Mouse (Mus musculus): ENCODE measurements at regions not wholly inside any gene's neighbourhood (a gene's known extent, or its start where the extent isn't known, plus 50 kb on each side); places are given as distances from the start of the nearest gene placed in this dataset.

DNA sequence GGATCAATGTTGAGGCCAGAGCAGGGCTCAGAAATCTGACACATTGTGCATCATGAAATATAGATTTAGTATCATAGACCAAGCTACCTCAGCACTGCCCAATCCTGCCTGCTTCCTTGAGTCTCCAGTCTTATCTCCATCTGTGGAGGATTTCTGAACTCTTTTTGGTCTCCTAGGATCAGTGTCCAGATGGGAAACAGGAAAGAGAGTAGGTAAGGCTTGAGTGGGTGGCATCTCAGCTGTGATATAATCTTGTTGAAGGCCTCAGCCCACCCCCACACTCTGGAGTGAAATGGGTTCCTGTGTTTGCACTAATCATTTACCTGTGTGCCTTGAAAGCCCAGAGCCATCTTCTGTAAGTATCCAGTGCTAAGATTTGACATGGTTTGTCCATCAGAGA, 74.3 kb upstream of the Aff3 start:
- no peak overlapping the region for H3K9ac ChIP-seq
- H3K4me1 ChIP-seq (ENCODE audit: insufficient read depth) = no peaks in the 10 kb centered on the region
- no peak overlapping the region for H3K4me3 ChIP-seq (ENCODE audit: low read depth, low read length)
- no peaks in the 10 kb centered on the region for H3K27me3 ChIP-seq (ENCODE audit: insufficient read depth, low read length)
- H3K27ac ChIP-seq (ENCODE audit: low read depth, low read length) = no peak overlapping the region
- TF ChIP-seq CTCF (IDR thresholded peaks at IDR 0.05; ENCODE audit: low read depth) = no peak
- H3K4me2 ChIP-seq (ENCODE audit: low read depth) = no peak overlapping the region
- H3K36me3 ChIP-seq (ENCODE audit: insufficient read depth) = no peaks in the 10 kb centered on the region
- no peaks in the 10 kb centered on the region for H3K9me3 ChIP-seq (ENCODE audit: low read length)
- ATAC-seq = no peak
- DNase-seq = no peak

DNA sequence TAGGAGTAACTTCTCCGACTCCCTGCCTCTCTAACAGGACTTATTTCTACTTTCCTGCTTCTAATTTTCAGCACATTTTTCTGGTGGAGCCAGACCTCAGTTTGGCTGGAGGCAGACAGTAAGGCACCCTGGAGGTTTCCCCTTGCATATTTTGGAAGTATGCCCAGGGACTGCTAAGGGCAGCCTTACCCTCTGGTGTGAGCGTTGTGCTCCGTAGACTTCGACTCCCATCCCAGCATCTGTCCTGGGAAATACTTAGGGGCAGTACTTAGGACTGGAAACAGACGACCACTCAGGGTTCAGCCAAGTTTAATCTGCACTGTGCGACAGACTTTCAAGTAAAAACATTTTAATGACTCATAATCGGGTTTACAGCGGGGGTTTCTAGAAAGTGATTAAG, 71.0 kb upstream of the Aff3 start:
- DNase-seq (no peak), ATAC-seq (no peak)
- WGBS = 76% methylated on average over 8 of the region's 8 CpGs
- Histone ChIP-seq H3K4me1 (ENCODE audit: insufficient read depth) (0 out of 2 replicates have a peak, but pooled peaks cover 1% of the 10 kb centered on the region), H3K27me3 (ENCODE audit: insufficient read depth, low read length) (no peaks in the 10 kb centered on the region), H3K4me3 (ENCODE audit: low read depth, low read length) (no peak overlapping the region), H3K36me3 (ENCODE audit: insufficient read depth) (no peaks in the 10 kb centered on the region), H3K4me2 (ENCODE audit: low read depth) (no peak overlapping the region), H3K9me3 (ENCODE audit: low read length) (no peaks in the 10 kb centered on the region), H3K27ac (ENCODE audit: low read depth, low read length) (no peak overlapping the region), H3K9ac (no peak overlapping the region)
- TF ChIP-seq CTCF (IDR thresholded peaks at IDR 0.05; ENCODE audit: low read depth) = no peak

DNA sequence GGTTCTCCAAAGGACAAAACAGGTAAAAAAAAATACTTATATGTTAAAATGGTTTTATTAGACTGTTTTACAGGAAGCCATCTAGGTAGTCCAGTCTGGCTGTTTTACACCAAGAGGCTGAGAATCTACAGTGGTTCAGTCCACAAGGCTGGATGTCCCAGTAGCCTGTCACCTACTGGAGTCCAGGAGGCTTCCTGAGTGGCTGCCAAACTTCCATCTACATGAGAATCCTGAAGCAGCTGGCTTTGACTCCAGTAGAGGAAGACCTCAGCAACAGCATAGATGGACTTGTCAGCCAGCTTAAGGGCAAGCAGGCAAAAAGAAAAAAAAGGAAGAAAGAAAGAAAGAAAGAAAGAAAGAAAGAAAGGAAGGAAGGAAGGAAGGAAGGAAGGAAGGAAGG, 68.4 kb upstream of the Aff3 start:
- Histone ChIP-seq H3K27me3 (ENCODE audit: insufficient read depth, low read length) (no peaks in the 10 kb centered on the region), H3K4me2 (ENCODE audit: low read depth) (no peak overlapping the region), H3K36me3 (ENCODE audit: insufficient read depth) (no peaks in the 10 kb centered on the region), H3K4me1 (ENCODE audit: insufficient read depth) (peaks cover 16% of the 10 kb centered on the region; the same call in 1 of the 2 replicates), H3K4me3 (ENCODE audit: low read depth, low read length) (no peak overlapping the region), H3K27ac (ENCODE audit: low read depth, low read length) (no peak overlapping the region), H3K9me3 (ENCODE audit: low read length) (no peaks in the 10 kb centered on the region), H3K9ac (no peak overlapping the region)
- TF ChIP-seq CTCF (IDR thresholded peaks at IDR 0.05; ENCODE audit: low read depth) = no peak
- ATAC-seq = no peak
- DNase-seq = no peak

DNA sequence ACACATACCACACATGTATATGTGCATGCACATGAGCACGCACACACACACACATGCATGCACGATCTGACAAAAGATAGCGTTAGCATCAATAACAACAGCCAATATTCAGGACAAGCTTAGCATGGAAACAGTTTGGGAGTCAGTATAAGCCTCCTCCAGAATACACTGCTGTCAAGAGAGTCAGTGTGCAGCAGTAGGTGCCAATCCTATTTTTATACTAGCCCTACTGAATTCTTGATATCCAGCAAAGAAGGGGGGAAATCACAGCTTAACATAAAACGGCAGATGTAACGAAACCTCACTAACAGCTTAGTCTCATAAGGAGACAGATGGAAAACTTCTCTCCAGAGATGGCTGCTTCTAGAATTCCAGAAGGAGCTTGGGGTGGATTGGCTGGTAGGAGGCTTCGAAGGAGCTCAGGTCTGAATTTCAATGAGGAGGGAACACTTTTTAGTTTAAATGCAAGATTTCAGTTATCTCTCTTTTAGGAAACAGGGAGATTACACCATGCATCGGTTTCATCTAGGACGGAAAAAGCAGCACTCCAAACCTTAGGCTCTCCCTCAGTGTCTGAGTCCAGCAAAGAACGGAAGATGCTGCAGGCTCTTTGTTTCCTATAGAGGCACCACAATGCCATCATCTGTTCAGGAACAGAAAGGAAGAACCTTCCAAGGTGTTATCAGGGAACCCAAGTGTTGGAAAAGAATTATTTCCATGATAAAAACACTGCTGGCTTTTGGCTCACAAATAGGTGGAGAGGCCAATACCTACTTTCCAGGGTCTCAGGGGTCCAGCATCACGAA, 65.4 kb upstream of the Aff3 start:
- peak overlapping the region; percentile 79 for H3K27ac ChIP-seq (ENCODE audit: low read depth, low read length)
- 61% methylated on average over 10 of the region's 10 CpGs for whole genome bisulfite sequencing
- H3K27me3 ChIP-seq (ENCODE audit: insufficient read depth, low read length) = no peaks in the 10 kb centered on the region
- H3K4me3 ChIP-seq (ENCODE audit: low read depth, low read length) = no peak overlapping the region
- H3K36me3 ChIP-seq (ENCODE audit: insufficient read depth) = no peaks in the 10 kb centered on the region
- ATAC-seq (peak; percentile 86), DNase-seq (peak; percentile 76)
- no peaks in the 10 kb centered on the region for H3K9me3 ChIP-seq (ENCODE audit: low read length)
- 0 out of 2 replicates have a peak, but pooled peaks have one; percentile 3 for TF ChIP-seq CTCF (IDR thresholded peaks at IDR 0.05; ENCODE audit: low read depth)
- peaks cover 16% of the 10 kb centered on the region; the same call in 1 of the 2 replicates for H3K4me1 ChIP-seq (ENCODE audit: insufficient read depth)
- no peak overlapping the region for H3K9ac ChIP-seq
- H3K4me2 ChIP-seq (ENCODE audit: low read depth) = no peak overlapping the region

DNA sequence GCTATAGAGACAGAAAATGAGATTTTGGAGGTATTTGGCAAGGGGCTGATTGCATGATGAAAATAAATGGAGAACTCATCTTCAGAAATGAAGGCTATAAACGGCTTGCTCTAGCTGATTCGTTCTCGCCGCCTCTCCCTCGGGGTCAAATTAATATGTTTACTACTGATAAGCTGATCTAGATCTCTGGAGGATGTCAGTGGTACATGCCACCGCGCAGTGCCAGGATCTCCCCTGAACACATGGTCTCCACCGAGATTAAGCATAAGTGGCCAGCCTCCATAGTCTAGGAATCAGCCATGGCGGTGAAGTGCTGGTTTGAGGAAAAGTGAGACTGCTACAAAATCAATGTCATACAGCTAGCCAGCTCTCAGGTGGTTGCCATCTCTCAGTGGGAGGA, 61.0 kb upstream of the Aff3 start:
- ATAC-seq (no peak), DNase-seq (no peak)
- WGBS = 82% methylated on average over 9 of the region's 9 CpGs

DNA sequence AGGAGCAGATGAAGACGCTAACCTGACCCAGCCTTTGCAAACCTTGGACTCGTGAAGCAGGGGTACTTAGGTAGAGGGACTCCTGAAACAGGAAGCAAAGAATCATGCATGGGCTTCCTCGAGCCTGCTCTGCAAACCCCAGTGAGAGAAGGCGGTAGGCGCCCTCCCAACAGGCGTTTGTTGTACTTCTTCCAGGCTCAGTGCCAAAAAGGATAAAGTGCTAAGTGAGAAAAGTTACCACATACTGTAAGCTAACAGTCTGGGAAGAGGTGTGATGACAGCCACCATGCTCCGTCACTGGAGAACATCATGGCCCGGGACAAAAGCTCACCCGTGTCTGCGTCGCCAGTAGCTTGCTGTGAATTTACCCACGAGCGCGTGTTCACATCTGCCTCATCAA, 59.9 kb upstream of the Aff3 start:
- ATAC-seq = no peak
- H3K36me3 ChIP-seq (ENCODE audit: insufficient read depth) = no peaks in the 10 kb centered on the region
- 82% methylated on average over 14 of the region's 14 CpGs for WGBS

More for the DNA sequence above, 61.0 kb upstream of the Aff3 start:
- no peak overlapping the region for H3K4me3 ChIP-seq (ENCODE audit: low read depth, low read length)
- no peak overlapping the region for H3K27ac ChIP-seq (ENCODE audit: low read depth, low read length)
- no peaks in the 10 kb centered on the region for H3K27me3 ChIP-seq (ENCODE audit: insufficient read depth, low read length)
- H3K36me3 ChIP-seq (ENCODE audit: insufficient read depth) = no peaks in the 10 kb centered on the region
- no peak overlapping the region for H3K9ac ChIP-seq
- no peak overlapping the region for H3K4me2 ChIP-seq (ENCODE audit: low read depth)
- peaks cover 15% of the 10 kb centered on the region; the same call in 1 of the 2 replicates for H3K4me1 ChIP-seq (ENCODE audit: insufficient read depth)
- no peak for TF ChIP-seq CTCF (IDR thresholded peaks at IDR 0.05; ENCODE audit: low read depth)
- no peaks in the 10 kb centered on the region for H3K9me3 ChIP-seq (ENCODE audit: low read length)

DNA sequence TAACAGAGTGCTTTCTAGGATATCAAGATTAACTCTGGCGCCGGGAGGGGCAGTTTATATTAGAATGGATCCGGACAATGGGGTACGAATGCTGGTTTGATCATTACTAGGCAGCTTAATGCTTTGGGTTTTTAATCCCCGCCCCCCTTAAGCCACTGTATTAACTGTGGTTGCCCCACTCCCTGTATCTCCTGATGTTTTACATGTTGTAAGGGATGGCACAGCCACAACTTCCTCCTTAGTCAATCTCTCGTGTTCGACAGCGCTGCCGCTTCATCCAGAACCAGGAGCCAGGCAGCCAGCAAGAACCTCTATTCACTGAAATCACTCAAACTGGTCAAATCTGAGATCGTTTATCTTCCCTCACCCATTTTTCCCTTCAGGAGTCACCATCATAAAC, 57.4 kb upstream of the Aff3 start:
- ATAC-seq (no peak), DNase-seq (no peak)
- H3K4me2 ChIP-seq (ENCODE audit: low read depth) = no peak overlapping the region
- no peak overlapping the region for H3K4me3 ChIP-seq (ENCODE audit: low read depth, low read length)
- H3K36me3 ChIP-seq (ENCODE audit: insufficient read depth) = no peaks in the 10 kb centered on the region
- no peak overlapping the region for H3K27ac ChIP-seq (ENCODE audit: low read depth, low read length)
- H3K9me3 ChIP-seq (ENCODE audit: low read length) = no peaks in the 10 kb centered on the region
- TF ChIP-seq CTCF (IDR thresholded peaks at IDR 0.05; ENCODE audit: low read depth) = no peak
- 85% methylated on average over 10 of the region's 10 CpGs for WGBS
- no peaks in the 10 kb centered on the region for H3K27me3 ChIP-seq (ENCODE audit: insufficient read depth, low read length)
- no peaks in the 10 kb centered on the region for H3K4me1 ChIP-seq (ENCODE audit: insufficient read depth)
- H3K9ac ChIP-seq = no peak overlapping the region

More for the DNA sequence above, 59.9 kb upstream of the Aff3 start:
- Histone ChIP-seq H3K27me3 (ENCODE audit: insufficient read depth, low read length) (no peaks in the 10 kb centered on the region), H3K9ac (no peak overlapping the region), H3K9me3 (ENCODE audit: low read length) (no peaks in the 10 kb centered on the region), H3K4me3 (ENCODE audit: low read depth, low read length) (no peak overlapping the region), H3K4me2 (ENCODE audit: low read depth) (no peak overlapping the region), H3K4me1 (ENCODE audit: insufficient read depth) (peaks cover 9% of the 10 kb centered on the region; the same call in 1 of the 2 replicates), H3K27ac (ENCODE audit: low read depth, low read length) (no peak overlapping the region)
- no peak for DNase-seq
- no peak for TF ChIP-seq CTCF (IDR thresholded peaks at IDR 0.05; ENCODE audit: low read depth)

All from forebrain, postnatal 0 days (tissue).